Mouse (Mus musculus): ENCODE measurements at regions not wholly inside any gene's neighbourhood (a gene's known extent, or its start where the extent isn't known, plus 50 kb on each side); places are given as distances from the start of the nearest gene placed in this dataset.

DNA sequence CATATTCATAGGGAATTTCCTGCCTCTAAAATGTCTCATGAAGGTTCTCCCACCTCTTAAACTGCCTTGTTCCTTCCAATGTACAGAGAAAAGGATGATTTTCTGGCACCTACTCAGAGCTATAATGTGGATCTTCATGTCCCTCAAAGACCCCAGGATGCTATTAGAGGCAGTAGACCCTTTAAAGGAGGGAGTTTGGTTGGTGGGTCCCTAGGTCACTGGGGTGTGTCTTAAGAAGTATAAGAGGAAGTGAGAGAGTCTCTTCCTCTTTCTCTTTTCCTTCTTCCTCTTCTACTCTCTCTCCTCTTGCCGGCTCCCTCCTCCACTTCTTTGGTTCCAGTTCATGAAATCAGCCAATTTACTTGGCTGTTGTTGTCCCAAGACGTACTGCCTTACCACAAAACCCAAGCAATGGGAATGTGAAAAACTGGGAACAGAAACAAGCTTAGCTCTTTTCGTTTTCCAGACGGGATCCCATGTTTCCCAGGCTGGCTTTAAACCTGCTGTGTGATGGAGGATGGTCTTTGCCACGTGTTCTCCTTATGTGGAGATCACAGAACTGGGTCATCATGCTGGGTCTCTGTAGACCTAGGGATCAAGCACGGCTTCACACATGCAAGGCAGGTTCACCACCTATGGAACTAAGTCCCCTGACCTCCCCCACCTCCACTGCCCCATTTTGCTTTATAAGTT, 74.9 kb downstream of the Kctd12 start:
- no peak for ATAC-seq (ENCODE audit: insufficient read depth, low FRiP score)
- Histone ChIP-seq H3K27me3 (ENCODE audit: control insufficient read depth, insufficient read depth, low read length) (no peaks in the 10 kb centered on the region), H3K4me2 (ENCODE audit: low read depth, low read length) (no peak overlapping the region), H3K4me1 (ENCODE audit: control insufficient read depth, insufficient read depth, low read length) (no peaks in the 10 kb centered on the region), H3K4me3 (replicated peaks; ENCODE audit: low read length) (no peak overlapping the region), H3K9me3 (replicated peaks; ENCODE audit: control insufficient read depth, low read length) (no peaks in the 10 kb centered on the region), H3K9ac (ENCODE audit: low read length) (no peak overlapping the region), H3K27ac (ENCODE audit: low read length) (no peak overlapping the region), H3K36me3 (ENCODE audit: control insufficient read depth, insufficient read depth, low read length) (no peaks in the 10 kb centered on the region)
- 82% methylated on average over 6 of the region's 6 CpGs for WGBS

DNA sequence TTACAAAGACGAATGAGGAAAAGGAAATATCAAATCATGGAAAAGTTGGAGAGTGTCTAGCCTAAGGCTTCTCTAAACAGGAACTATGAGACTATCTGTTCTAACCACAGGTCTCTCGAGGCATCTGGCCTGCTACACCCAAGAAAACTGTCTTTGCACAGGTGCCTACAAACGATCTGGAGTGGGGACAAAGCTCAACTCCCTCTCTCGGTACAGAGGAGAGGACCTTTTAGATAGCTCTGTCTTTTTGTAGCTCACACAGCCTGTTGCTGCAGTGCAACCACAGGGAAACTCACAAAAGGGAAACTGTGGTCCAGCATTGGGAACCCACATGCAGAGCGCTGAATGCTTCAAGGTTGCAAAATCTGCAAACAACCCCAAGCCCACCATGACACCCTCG, 75.6 kb downstream of the Kctd12 start:
- H3K4me1 ChIP-seq (ENCODE audit: control insufficient read depth, insufficient read depth, low read length) = no peaks in the 10 kb centered on the region

DNA sequence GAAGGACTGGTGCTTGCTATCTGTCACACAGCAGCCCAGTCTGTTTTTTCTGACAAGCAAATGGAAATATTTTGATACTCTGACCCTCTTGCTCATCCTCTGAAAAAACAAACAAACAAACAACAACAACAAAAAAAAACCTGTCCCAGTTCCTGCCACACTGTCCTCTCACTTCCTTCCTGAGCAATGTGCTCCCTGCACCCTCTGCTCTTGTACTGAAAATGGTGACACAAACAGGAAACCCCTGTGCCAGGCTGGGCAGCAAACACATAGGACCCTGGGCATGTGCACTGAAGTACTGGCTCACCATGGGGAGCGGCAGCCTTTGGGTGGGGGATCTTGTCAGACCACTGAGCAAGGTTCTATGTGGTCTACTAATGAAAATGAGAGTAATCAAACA, 76.2 kb downstream of the Kctd12 start:
- Histone ChIP-seq H3K4me2 (ENCODE audit: low read depth, low read length) (no peak overlapping the region), H3K4me1 (ENCODE audit: control insufficient read depth, insufficient read depth, low read length) (no peaks in the 10 kb centered on the region), H3K9me3 (replicated peaks; ENCODE audit: control insufficient read depth, low read length) (no peaks in the 10 kb centered on the region), H3K27me3 (ENCODE audit: control insufficient read depth, insufficient read depth, low read length) (no peaks in the 10 kb centered on the region), H3K27ac (ENCODE audit: low read length) (no peak overlapping the region), H3K36me3 (ENCODE audit: control insufficient read depth, insufficient read depth, low read length) (no peaks in the 10 kb centered on the region), H3K4me3 (replicated peaks; ENCODE audit: low read length) (no peak overlapping the region), H3K9ac (ENCODE audit: low read length) (no peak overlapping the region)
- WGBS = 87% methylated on average over 1 of the region's 1 CpGs
- no peak for ATAC-seq (ENCODE audit: insufficient read depth, low FRiP score)

More for the DNA sequence above, 75.6 kb downstream of the Kctd12 start:
- 72% methylated on average over 6 of the region's 6 CpGs for WGBS
- Histone ChIP-seq H3K9me3 (replicated peaks; ENCODE audit: control insufficient read depth, low read length) (no peaks in the 10 kb centered on the region), H3K36me3 (ENCODE audit: control insufficient read depth, insufficient read depth, low read length) (no peaks in the 10 kb centered on the region), H3K4me2 (ENCODE audit: low read depth, low read length) (no peak overlapping the region), H3K9ac (ENCODE audit: low read length) (no peak overlapping the region), H3K27ac (ENCODE audit: low read length) (no peak overlapping the region), H3K27me3 (ENCODE audit: control insufficient read depth, insufficient read depth, low read length) (no peaks in the 10 kb centered on the region), H3K4me3 (replicated peaks; ENCODE audit: low read length) (no peak overlapping the region)
- ATAC-seq (ENCODE audit: insufficient read depth, low FRiP score) = no peak

DNA sequence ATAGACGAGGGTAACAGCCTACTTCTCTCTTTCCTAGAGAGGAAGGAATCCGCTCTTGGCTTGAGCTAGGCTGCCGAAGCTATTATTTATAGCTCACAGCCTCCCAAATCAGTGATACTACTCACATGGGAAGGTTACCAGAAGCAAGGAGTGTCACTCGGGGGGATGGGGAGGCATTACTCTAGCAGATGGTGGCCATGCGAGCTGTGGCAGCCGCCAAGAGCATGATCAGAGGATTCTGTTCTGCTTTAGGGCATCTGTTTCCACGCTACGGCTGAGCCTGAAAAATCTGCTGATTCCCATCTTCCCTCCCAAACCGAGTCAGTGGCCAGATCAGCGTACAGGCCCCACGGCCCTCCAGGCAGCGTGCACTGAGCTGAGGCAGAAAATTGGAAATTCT, 79.5 kb downstream of the Kctd12 start:
- Histone ChIP-seq H3K4me1 (ENCODE audit: control insufficient read depth, insufficient read depth, low read length) (no peaks in the 10 kb centered on the region), H3K9me3 (replicated peaks; ENCODE audit: control insufficient read depth, low read length) (no peaks in the 10 kb centered on the region), H3K9ac (ENCODE audit: low read length) (no peak overlapping the region), H3K4me2 (ENCODE audit: low read depth, low read length) (0 out of 2 replicates have a peak overlapping the region, but pooled peaks have one; percentile 21), H3K36me3 (ENCODE audit: control insufficient read depth, insufficient read depth, low read length) (no peaks in the 10 kb centered on the region), H3K27ac (ENCODE audit: low read length) (peak overlapping the region; percentile 66; the same call in 1 of the 2 replicates), H3K27me3 (ENCODE audit: control insufficient read depth, insufficient read depth, low read length) (no peaks in the 10 kb centered on the region), H3K4me3 (replicated peaks; ENCODE audit: low read length) (no peak overlapping the region)
- ATAC-seq (ENCODE audit: insufficient read depth, low FRiP score) = peak; percentile 68
- 34% methylated on average over 12 of the region's 12 CpGs for WGBS

DNA sequence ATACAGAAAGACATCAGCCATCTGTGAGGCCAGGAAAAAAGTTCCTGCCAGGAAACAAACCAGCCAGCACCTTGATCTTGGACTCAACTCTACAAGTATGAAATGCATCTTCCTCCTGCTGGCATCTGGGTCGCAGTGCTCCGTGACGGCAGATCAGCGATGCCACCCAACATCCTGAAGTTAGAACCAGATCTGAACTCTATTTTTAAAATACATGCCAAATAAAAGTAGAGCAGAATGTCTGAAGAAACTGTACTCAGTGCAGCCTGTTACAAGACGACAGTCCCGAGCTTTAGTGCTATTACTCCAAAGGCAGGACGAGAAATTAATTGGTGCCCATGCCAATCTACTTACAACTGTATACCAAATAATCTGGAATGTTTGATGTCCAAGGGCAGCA, 80.2 kb downstream of the Kctd12 start:
- Histone ChIP-seq H3K9ac (ENCODE audit: low read length) (no peak overlapping the region), H3K4me2 (ENCODE audit: low read depth, low read length) (no peak overlapping the region), H3K4me3 (replicated peaks; ENCODE audit: low read length) (no peak overlapping the region), H3K27me3 (ENCODE audit: control insufficient read depth, insufficient read depth, low read length) (no peaks in the 10 kb centered on the region), H3K4me1 (ENCODE audit: control insufficient read depth, insufficient read depth, low read length) (no peaks in the 10 kb centered on the region), H3K27ac (ENCODE audit: low read length) (no peak overlapping the region), H3K36me3 (ENCODE audit: control insufficient read depth, insufficient read depth, low read length) (no peaks in the 10 kb centered on the region), H3K9me3 (replicated peaks; ENCODE audit: control insufficient read depth, low read length) (no peaks in the 10 kb centered on the region)
- WGBS = 80% methylated on average over 7 of the region's 7 CpGs
- no peak for ATAC-seq (ENCODE audit: insufficient read depth, low FRiP score)

DNA sequence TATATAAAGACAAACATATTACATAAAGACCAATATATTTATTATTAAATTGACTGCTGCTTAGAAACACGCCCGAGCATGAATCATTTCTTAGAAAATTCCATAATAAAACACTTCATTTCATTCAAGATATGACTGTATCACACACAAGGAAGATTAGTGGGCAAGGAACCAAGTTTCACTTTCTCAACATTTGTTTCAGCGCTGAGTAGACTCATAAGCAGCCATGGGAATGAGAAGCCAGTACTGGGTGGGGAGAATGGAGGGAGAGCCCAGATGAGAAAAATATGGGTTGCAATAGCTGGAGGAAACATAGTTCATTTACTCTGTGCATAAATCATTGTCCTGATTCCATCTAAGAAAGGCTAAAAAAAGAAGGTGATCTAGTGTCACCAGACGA, 84.0 kb downstream of the Kctd12 start:
- no peaks in the 10 kb centered on the region for H3K9me3 ChIP-seq (replicated peaks; ENCODE audit: control insufficient read depth, low read length)
- H3K4me1 ChIP-seq (ENCODE audit: control insufficient read depth, insufficient read depth, low read length) = no peaks in the 10 kb centered on the region
- no peak overlapping the region for H3K4me3 ChIP-seq (replicated peaks; ENCODE audit: low read length)
- no peak for ATAC-seq (ENCODE audit: insufficient read depth, low FRiP score)
- 72% methylated on average over 4 of the region's 4 CpGs for WGBS
- H3K4me2 ChIP-seq (ENCODE audit: low read depth, low read length) = no peak overlapping the region
- no peak overlapping the region for H3K27ac ChIP-seq (ENCODE audit: low read length)
- H3K36me3 ChIP-seq (ENCODE audit: control insufficient read depth, insufficient read depth, low read length) = no peaks in the 10 kb centered on the region
- no peak overlapping the region for H3K9ac ChIP-seq (ENCODE audit: low read length)
- H3K27me3 ChIP-seq (ENCODE audit: control insufficient read depth, insufficient read depth, low read length) = no peaks in the 10 kb centered on the region

DNA sequence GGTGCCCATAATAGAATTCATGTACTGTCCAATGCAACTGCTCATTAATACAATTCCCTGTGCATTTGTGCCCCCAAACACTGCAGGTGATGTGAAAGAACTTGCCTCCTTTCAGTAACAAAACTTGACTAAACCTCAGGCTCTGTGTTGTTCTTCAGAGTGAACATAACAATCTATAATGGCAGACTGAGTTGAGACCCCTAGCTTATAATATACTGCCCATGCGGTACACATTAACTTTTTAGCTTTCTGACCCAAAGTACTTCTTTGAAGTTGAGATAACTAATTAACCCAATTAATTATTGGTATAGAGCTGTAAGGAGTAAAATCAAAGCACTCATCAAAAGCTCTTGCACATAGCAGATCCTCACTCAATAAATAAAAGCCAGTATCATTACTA, 85.4 kb downstream of the Kctd12 start:
- WGBS = 86% methylated on average over 1 of the region's 1 CpGs
- no peaks in the 10 kb centered on the region for H3K9me3 ChIP-seq (replicated peaks; ENCODE audit: control insufficient read depth, low read length)
- H3K9ac ChIP-seq (ENCODE audit: low read length) = no peak overlapping the region
- ATAC-seq (ENCODE audit: insufficient read depth, low FRiP score) = no peak
- H3K4me2 ChIP-seq (ENCODE audit: low read depth, low read length) = no peak overlapping the region
- no peak overlapping the region for H3K27ac ChIP-seq (ENCODE audit: low read length)
- H3K4me3 ChIP-seq (replicated peaks; ENCODE audit: low read length) = no peak overlapping the region
- H3K27me3 ChIP-seq (ENCODE audit: control insufficient read depth, insufficient read depth, low read length) = no peaks in the 10 kb centered on the region
- H3K4me1 ChIP-seq (ENCODE audit: control insufficient read depth, insufficient read depth, low read length) = no peaks in the 10 kb centered on the region
- no peaks in the 10 kb centered on the region for H3K36me3 ChIP-seq (ENCODE audit: control insufficient read depth, insufficient read depth, low read length)

DNA sequence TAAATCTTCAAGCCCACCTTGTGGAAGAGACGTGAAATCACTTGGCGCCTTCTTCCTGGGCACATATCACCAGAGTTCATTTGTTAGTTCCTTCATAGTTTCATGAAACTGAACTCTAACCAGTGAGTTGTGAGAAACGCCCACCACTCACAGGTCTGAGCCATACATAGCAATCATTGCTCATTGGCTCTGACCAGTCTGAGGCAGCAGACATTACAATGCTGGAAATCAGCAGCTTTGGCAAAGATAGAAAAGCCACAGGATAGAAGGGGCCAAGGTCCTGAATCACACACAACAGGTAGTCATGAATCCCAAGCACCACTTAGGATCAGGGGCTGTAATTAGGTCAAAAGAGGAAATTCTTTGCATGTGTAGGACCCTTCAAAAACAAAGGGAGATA, 85.9 kb downstream of the Kctd12 start:
- H3K27ac ChIP-seq (ENCODE audit: low read length) = no peak overlapping the region
- ATAC-seq (ENCODE audit: insufficient read depth, low FRiP score) = no peak

DNA sequence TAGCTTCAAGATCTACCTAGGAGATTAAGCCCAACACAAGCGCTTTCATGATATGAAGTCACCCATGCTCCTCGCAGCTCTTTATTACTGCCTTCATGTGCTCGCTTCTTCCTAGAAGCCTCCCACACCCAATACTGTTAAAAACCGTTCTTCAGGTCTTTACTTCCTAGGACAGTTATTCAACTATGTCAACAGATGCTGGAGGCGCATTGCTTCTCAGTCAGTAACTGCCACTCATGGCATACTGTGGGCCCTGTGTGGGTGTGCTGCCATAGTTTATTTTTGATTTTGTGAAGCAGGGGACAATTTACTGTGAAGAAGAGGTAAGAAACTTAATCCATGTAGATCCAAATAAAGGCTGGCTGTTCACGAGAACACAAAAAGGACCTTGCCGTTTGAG, 89.2 kb downstream of the Kctd12 start:
- H3K9me3 ChIP-seq (replicated peaks; ENCODE audit: control insufficient read depth, low read length) = no peaks in the 10 kb centered on the region
- H3K4me1 ChIP-seq (ENCODE audit: control insufficient read depth, insufficient read depth, low read length) = no peaks in the 10 kb centered on the region
- H3K36me3 ChIP-seq (ENCODE audit: control insufficient read depth, insufficient read depth, low read length) = no peaks in the 10 kb centered on the region
- H3K9ac ChIP-seq (ENCODE audit: low read length) = no peak overlapping the region
- WGBS = 89% methylated on average over 7 of the region's 7 CpGs
- H3K4me3 ChIP-seq (replicated peaks; ENCODE audit: low read length) = no peak overlapping the region
- no peak overlapping the region for H3K4me2 ChIP-seq (ENCODE audit: low read depth, low read length)
- no peak overlapping the region for H3K27ac ChIP-seq (ENCODE audit: low read length)
- no peaks in the 10 kb centered on the region for H3K27me3 ChIP-seq (ENCODE audit: control insufficient read depth, insufficient read depth, low read length)
- no peak for ATAC-seq (ENCODE audit: insufficient read depth, low FRiP score)

More for the DNA sequence above, 85.9 kb downstream of the Kctd12 start:
- H3K4me3 ChIP-seq (replicated peaks; ENCODE audit: low read length) = no peak overlapping the region
- no peaks in the 10 kb centered on the region for H3K4me1 ChIP-seq (ENCODE audit: control insufficient read depth, insufficient read depth, low read length)
- no peaks in the 10 kb centered on the region for H3K36me3 ChIP-seq (ENCODE audit: control insufficient read depth, insufficient read depth, low read length)
- H3K9ac ChIP-seq (ENCODE audit: low read length) = no peak overlapping the region
- no peaks in the 10 kb centered on the region for H3K27me3 ChIP-seq (ENCODE audit: control insufficient read depth, insufficient read depth, low read length)
- H3K9me3 ChIP-seq (replicated peaks; ENCODE audit: control insufficient read depth, low read length) = no peaks in the 10 kb centered on the region
- 81% methylated on average over 3 of the region's 3 CpGs for WGBS
- no peak overlapping the region for H3K4me2 ChIP-seq (ENCODE audit: low read depth, low read length)
